Mouse (Mus musculus): ENCODE measurements at regions not wholly inside any gene's neighbourhood (a gene's known extent, or its start where the extent isn't known, plus 50 kb on each side); places are given as distances from the start of the nearest gene placed in this dataset.

GRCm38 (mm10) chr2:133373543-133373942 is 178.4 kb upstream of the Bmp2 start:
- no peak for DNase-seq

GRCm38 (mm10) chr2:133381054-133381453 is 170.9 kb upstream of the Bmp2 start:
- no peak for DNase-seq

- DNase-seq: no peak
Observed at GRCm38 (mm10) chr2:133383135-133383920, 168.6 kb upstream of the Bmp2 start.

GRCm38 (mm10) chr2:133385297-133385696 is 166.7 kb upstream of the Bmp2 start:
- no peak for DNase-seq

GRCm38 (mm10) chr2:133387349-133387748 is 164.6 kb upstream of the Bmp2 start:
- no peak for DNase-seq

GRCm38 (mm10) chr2:133392298-133392697 is 159.7 kb upstream of the Bmp2 start:
- DNase-seq: no peak

- no peak for DNase-seq
Observed at GRCm38 (mm10) chr2:133397566-133397965, 154.4 kb upstream of the Bmp2 start.

GRCm38 (mm10) chr2:133399059-133399690 is 152.8 kb upstream of the Bmp2 start:
- no peak for DNase-seq

- DNase-seq: no peak
Observed at GRCm38 (mm10) chr2:133400963-133401362, 151.0 kb upstream of the Bmp2 start.

GRCm38 (mm10) chr2:133416990-133417581 is 134.9 kb upstream of the Bmp2 start:
- DNase-seq: no peak

- no peak for DNase-seq
Observed at GRCm38 (mm10) chr2:133419686-133420303, 132.2 kb upstream of the Bmp2 start.

- DNase-seq: no peak
Observed at GRCm38 (mm10) chr2:133425538-133425937, 126.4 kb upstream of the Bmp2 start.

- DNase-seq: no peak
Observed at GRCm38 (mm10) chr2:133427039-133427438, 124.9 kb upstream of the Bmp2 start.

GRCm38 (mm10) chr2:133429369-133430062 is 122.4 kb upstream of the Bmp2 start:
- DNase-seq: no peak

GRCm38 (mm10) chr2:133430741-133431438 is 121.1 kb upstream of the Bmp2 start:
- DNase-seq: no peak

GRCm38 (mm10) chr2:133432141-133432813 is 119.7 kb upstream of the Bmp2 start:
- DNase-seq: no peak

- no peak for DNase-seq
Observed at GRCm38 (mm10) chr2:133436913-133437843, 114.8 kb upstream of the Bmp2 start.

- no peak for DNase-seq
Observed at GRCm38 (mm10) chr2:133438018-133438417, 113.9 kb upstream of the Bmp2 start.

- DNase-seq: no peak
Observed at GRCm38 (mm10) chr2:133443024-133443423, 108.9 kb upstream of the Bmp2 start.

GRCm38 (mm10) chr2:133443490-133443889 is 108.5 kb upstream of the Bmp2 start:
- no peak for DNase-seq

- no peak for DNase-seq
Observed at GRCm38 (mm10) chr2:133452947-133453346, 99.0 kb upstream of the Bmp2 start.
